Mouse (Mus musculus) heart, embryonic 15.5 days (tissue): ENCODE measurements around the gene Scube2. TPM values are rescaled to one million over a fixed set of nuclear protein-coding genes. Genes with fewer than 3 reads are reported as not detected.

Source experiments
- ATAC-seq: fragments of 200-750 bp; cut with Nextera tagmentation; replicated peaks from 2 replicates; pipeline ENCODE4 v1.8.0; 2017; ENCODE audit warnings: low read depth, moderate TSS enrichment; ENCODE audit not compliant: insufficient number of reproducible peaks, insufficient read depth, low FRiP score
- H3K27ac ChIP-seq: fragments of 300-500 bp; sonication (generic); 2 replicates; pipeline ENCODE4 v1.5.1; 2015; ENCODE audit warnings: mild to moderate bottlenecking, inconsistent platforms
- H3K27me3 ChIP-seq: fragments of 300-500 bp; sonication (generic); 2 replicates; pipeline ENCODE4 v1.6.1; 2015; ENCODE audit warnings: inconsistent platforms
- H3K36me3 ChIP-seq: fragments of 300-500 bp; sonication (generic); 2 replicates; pipeline ENCODE4 v1.6.1; 2015; ENCODE audit warnings: mild to moderate bottlenecking, inconsistent platforms
- H3K4me1 ChIP-seq: fragments of 300-500 bp; sonication (generic); replicated peaks from 2 replicates; pipeline ENCODE4 v1.6.1; 2015; ENCODE audit warnings: inconsistent platforms
- H3K4me2 ChIP-seq: fragments of 300-500 bp; sonication (generic); 2 replicates; pipeline ENCODE4 v1.6.1; 2015; ENCODE audit warnings: inconsistent platforms, mild to moderate bottlenecking, moderate library complexity
- H3K4me3 ChIP-seq: fragments of 300-500 bp; sonication (generic); 2 replicates; pipeline ENCODE4 v1.5.1; 2015; ENCODE audit warnings: mild to moderate bottlenecking, inconsistent platforms
- H3K9ac ChIP-seq: fragments of 300-500 bp; sonication (generic); 2 replicates; pipeline ENCODE4 v1.6.1; 2015; ENCODE audit warnings: mild to moderate bottlenecking, inconsistent platforms
- H3K9me3 ChIP-seq: fragments of 300-500 bp; sonication (generic); replicated peaks from 2 replicates; pipeline ENCODE4 v1.6.1; 2016; ENCODE audit warnings: inconsistent platforms
- WGBS: fragments of 180-500 bp; shearing (Covaris S2); methylation state at CpG from one replicate; pipeline ENCODE4 v1.1.7; 2015; ENCODE audit warnings: mixed read lengths; 5-methylcytosine and 5-hydroxymethylcytosine counted together
- polyA plus RNA-seq: library from polyadenylated mRNA; unstranded; fragments of >200 nt; fragmentation: Nextera tagmentation; extraction: Ambion mirVana; gene quantifications from 2 replicates; pipeline ENCODE4 v1.2.1, GENCODE M21; 2015

Scube2 gene
- 8.5 and 9.8 TPM in 2 replicates for polyA plus RNA-seq

- Histone ChIP-seq H3K4me3 (peak within 1 kb of the TSS; percentile 64), H3K4me1 (peaks cover 20% of the 10 kb centered on the region), H3K4me2 (peak within 1 kb of the TSS; percentile 93), H3K36me3 (no peaks in the 10 kb centered on the region), H3K27me3 (peaks cover 13% of the 10 kb centered on the region; the same call in 1 of the 2 replicates), H3K27ac (no peak within 1 kb of the TSS), H3K9me3 (no peaks in the 10 kb centered on the region), H3K9ac (peak within 1 kb of the TSS; percentile 71)
- 1% methylated on average over 52 of the region's 69 CpGs for WGBS
- ATAC-seq = peak; percentile 69
Measured at GRCm38 (mm10) chr7:109865370-109866229, at the start of gene Scube2. Gene Scube2 (minus strand): TSS chr7:109865679.

GRCm38 (mm10) chr7:109906165-109906564 is 40.7 kb upstream of the Scube2 start:
- no peaks in the 10 kb centered on the region for H3K9me3 ChIP-seq
- no peaks in the 10 kb centered on the region for H3K27me3 ChIP-seq
- no peaks in the 10 kb centered on the region for H3K4me1 ChIP-seq
- H3K4me2 ChIP-seq = no peak overlapping the region
- 89% methylated on average over 2 of the region's 2 CpGs for WGBS
- H3K36me3 ChIP-seq = peaks cover 86% of the 10 kb centered on the region
- H3K9ac ChIP-seq = no peak overlapping the region
- H3K4me3 ChIP-seq = no peak overlapping the region
- H3K27ac ChIP-seq = no peak overlapping the region
- no peak for ATAC-seq

- no peak overlapping the region for H3K4me2 ChIP-seq
- 85% methylated on average over 9 of the region's 9 CpGs for WGBS
- H3K36me3 ChIP-seq = peaks cover 97% of the 10 kb centered on the region
- no peaks in the 10 kb centered on the region for H3K9me3 ChIP-seq
- H3K4me3 ChIP-seq = no peak overlapping the region
- ATAC-seq = no peak
- no peak overlapping the region for H3K27ac ChIP-seq
- H3K9ac ChIP-seq = no peak overlapping the region
- no peaks in the 10 kb centered on the region for H3K27me3 ChIP-seq
- no peaks in the 10 kb centered on the region for H3K4me1 ChIP-seq
Measured at GRCm38 (mm10) chr7:109900921-109901320, 35.4 kb upstream of the Scube2 start.

- Histone ChIP-seq H3K27me3 (no peaks in the 10 kb centered on the region), H3K36me3 (peaks cover 97% of the 10 kb centered on the region), H3K27ac (no peak overlapping the region), H3K9ac (no peak overlapping the region), H3K4me2 (no peak overlapping the region), H3K9me3 (no peaks in the 10 kb centered on the region), H3K4me1 (no peaks in the 10 kb centered on the region), H3K4me3 (no peak overlapping the region)
- no peak for ATAC-seq
Measured at GRCm38 (mm10) chr7:109898911-109899310, 33.4 kb upstream of the Scube2 start.

GRCm38 (mm10) chr7:109892530-109892929 is 27.1 kb upstream of the Scube2 start:
- Histone ChIP-seq H3K27ac (no peak overlapping the region), H3K27me3 (no peaks in the 10 kb centered on the region), H3K4me2 (no peak overlapping the region), H3K9me3 (no peaks in the 10 kb centered on the region), H3K4me3 (no peak overlapping the region), H3K9ac (no peak overlapping the region), H3K36me3 (peaks cover 65% of the 10 kb centered on the region), H3K4me1 (no peaks in the 10 kb centered on the region)
- 40% methylated on average over 3 of the region's 3 CpGs for WGBS
- no peak for ATAC-seq

GRCm38 (mm10) chr7:109891786-109892185 is 26.3 kb upstream of the Scube2 start:
- Histone ChIP-seq H3K36me3 (peaks cover 65% of the 10 kb centered on the region), H3K27me3 (no peaks in the 10 kb centered on the region), H3K4me3 (no peak overlapping the region), H3K4me2 (no peak overlapping the region), H3K27ac (no peak overlapping the region), H3K9ac (no peak overlapping the region), H3K9me3 (no peaks in the 10 kb centered on the region), H3K4me1 (no peaks in the 10 kb centered on the region)
- WGBS = 84% methylated on average over 4 of the region's 4 CpGs
- no peak for ATAC-seq

GRCm38 (mm10) chr7:109890256-109890655 is 24.8 kb upstream of the Scube2 start:
- Histone ChIP-seq H3K27ac (no peak overlapping the region), H3K4me2 (no peak overlapping the region), H3K27me3 (no peaks in the 10 kb centered on the region), H3K4me3 (no peak overlapping the region), H3K36me3 (peaks cover 52% of the 10 kb centered on the region), H3K4me1 (no peaks in the 10 kb centered on the region), H3K9me3 (no peaks in the 10 kb centered on the region), H3K9ac (no peak overlapping the region)
- 87% methylated on average over 2 of the region's 2 CpGs for WGBS
- no peak for ATAC-seq

GRCm38 (mm10) chr7:109889300-109889699 is 23.8 kb upstream of the Scube2 start:
- WGBS = 80% methylated on average over 5 of the region's 5 CpGs

GRCm38 (mm10) chr7:109886249-109886648 is 20.8 kb upstream of the Scube2 start:
- Histone ChIP-seq H3K27me3 (no peaks in the 10 kb centered on the region), H3K27ac (no peak overlapping the region), H3K4me2 (no peak overlapping the region), H3K36me3 (peaks cover 28% of the 10 kb centered on the region; the same call in 1 of the 2 replicates), H3K9me3 (no peaks in the 10 kb centered on the region), H3K9ac (no peak overlapping the region), H3K4me1 (no peaks in the 10 kb centered on the region), H3K4me3 (no peak overlapping the region)
- ATAC-seq = no peak
- 100% methylated on average over 1 of the region's 1 CpGs for WGBS

More at GRCm38 (mm10) chr7:109889300-109889699, 23.8 kb upstream of the Scube2 start:
- no peak overlapping the region for H3K9ac ChIP-seq
- H3K36me3 ChIP-seq = peaks cover 43% of the 10 kb centered on the region
- H3K27ac ChIP-seq = no peak overlapping the region
- no peaks in the 10 kb centered on the region for H3K9me3 ChIP-seq
- no peaks in the 10 kb centered on the region for H3K27me3 ChIP-seq
- H3K4me2 ChIP-seq = no peak overlapping the region
- no peak overlapping the region for H3K4me3 ChIP-seq
- no peaks in the 10 kb centered on the region for H3K4me1 ChIP-seq
- ATAC-seq = no peak

- no peaks in the 10 kb centered on the region for H3K27me3 ChIP-seq
- 86% methylated on average over 2 of the region's 2 CpGs for WGBS
Measured at GRCm38 (mm10) chr7:109882574-109882973, 17.1 kb upstream of the Scube2 start.

GRCm38 (mm10) chr7:109881561-109882099 is 16.2 kb upstream of the Scube2 start:
- ATAC-seq = no peak
- H3K4me1 ChIP-seq = peaks cover 7% of the 10 kb centered on the region
- H3K36me3 ChIP-seq = peaks cover under 1% of the 10 kb centered on the region; the same call in 1 of the 2 replicates
- no peak overlapping the region for H3K4me3 ChIP-seq
- no peaks in the 10 kb centered on the region for H3K9me3 ChIP-seq
- H3K27ac ChIP-seq = no peak overlapping the region
- no peak overlapping the region for H3K4me2 ChIP-seq
- 45% methylated on average over 2 of the region's 2 CpGs for WGBS
- H3K9ac ChIP-seq = no peak overlapping the region
- no peaks in the 10 kb centered on the region for H3K27me3 ChIP-seq

More at GRCm38 (mm10) chr7:109882574-109882973, 17.1 kb upstream of the Scube2 start:
- Histone ChIP-seq H3K4me2 (no peak overlapping the region), H3K27ac (no peak overlapping the region), H3K9me3 (no peaks in the 10 kb centered on the region), H3K9ac (no peak overlapping the region), H3K4me3 (no peak overlapping the region), H3K36me3 (peaks cover 9% of the 10 kb centered on the region; the same call in 1 of the 2 replicates), H3K4me1 (peaks cover 7% of the 10 kb centered on the region)
- no peak for ATAC-seq
